Mouse (Mus musculus): ENCODE data around the gene Auts2. TPM values are rescaled to one million over a fixed set of nuclear protein-coding genes. Genes with fewer than 3 reads are reported as not detected.

Auts2 gene
- polyA plus RNA-seq, 1 experiment from 2014 or later = 70.9 TPM

DNA sequence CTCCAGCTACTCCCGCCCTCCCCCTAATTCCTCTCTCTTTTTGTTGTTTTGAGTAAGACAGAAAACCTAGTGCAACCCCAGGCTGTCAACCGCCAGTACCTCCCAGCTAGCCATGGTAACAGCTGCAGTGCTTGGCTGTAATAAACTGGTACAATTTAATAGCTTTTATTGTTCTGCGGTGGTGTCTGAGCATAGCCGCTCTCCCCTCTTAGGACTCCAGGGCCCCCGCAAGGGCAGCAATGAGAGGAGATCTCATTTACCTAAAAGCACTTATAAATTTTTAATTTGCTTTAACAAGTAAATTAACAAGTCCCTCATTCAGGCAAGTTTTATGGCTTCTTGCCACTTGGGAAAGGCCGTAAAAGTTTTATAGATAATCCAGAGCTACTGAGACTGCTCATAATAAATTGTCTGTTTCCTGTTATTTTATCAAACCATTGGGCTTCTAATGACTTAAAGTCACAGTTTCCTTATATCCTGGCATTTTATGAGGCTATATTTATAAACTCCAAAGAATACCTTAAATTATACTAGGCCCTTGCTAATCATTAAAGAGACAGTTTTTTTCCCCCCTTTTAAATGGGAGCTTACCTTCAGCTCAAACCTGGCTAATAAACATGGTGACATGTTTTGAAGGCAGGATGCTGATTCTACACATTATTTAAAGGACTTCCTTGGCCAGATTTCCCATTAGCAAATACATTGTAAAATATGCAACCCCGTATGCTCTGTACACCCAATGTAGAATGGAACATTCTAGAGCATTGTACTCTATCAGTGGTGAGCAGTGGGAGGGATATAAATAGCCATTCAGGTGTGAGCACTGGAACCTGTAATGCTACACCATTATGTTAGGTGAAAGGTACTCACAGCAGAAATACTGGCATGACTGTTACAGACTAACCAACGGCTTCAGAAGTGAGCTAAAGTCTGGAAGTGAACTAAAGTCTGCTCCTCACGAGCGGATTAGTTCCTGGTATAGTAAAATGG, 475.1 kb downstream of the Auts2 start:
- Histone ChIP-seq H3K4me2 (no peak overlapping the region), H3K9ac (no peak overlapping the region), H3K36me3 (replicated peaks) (no peaks in the 10 kb centered on the region), H3K4me3 (no peak overlapping the region), H3K9me3 (no peaks in the 10 kb centered on the region), H3K4me1 (peaks cover 21% of the 10 kb centered on the region), H3K27me3 (replicated peaks) (no peaks in the 10 kb centered on the region), H3K27ac (no peak overlapping the region)
- no peak for ATAC-seq (replicated peaks)
- WGBS = 61% methylated on average over 10 of the region's 10 CpGs

DNA sequence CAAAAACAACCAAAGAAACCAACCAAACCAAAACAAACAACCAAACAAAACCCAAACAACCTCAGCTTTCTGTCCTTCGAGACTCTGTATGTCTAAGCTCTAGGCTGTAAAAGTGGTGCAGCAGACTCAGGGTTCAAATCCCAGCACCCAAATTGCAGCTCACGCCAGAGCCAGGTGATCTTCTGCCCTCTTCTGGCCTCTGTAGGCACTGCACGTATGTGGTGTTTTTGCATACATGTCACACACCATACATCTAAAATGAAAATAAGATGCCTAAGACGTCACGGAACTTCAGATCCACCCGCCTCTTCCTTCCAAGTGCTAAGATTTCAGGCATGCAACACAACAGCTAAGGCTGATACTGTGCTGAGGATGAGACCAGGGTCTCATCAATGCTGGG, 483.0 kb downstream of the Auts2 start:
- no peak for ATAC-seq (replicated peaks)
- no peak overlapping the region for H3K4me3 ChIP-seq
- no peak overlapping the region for H3K27ac ChIP-seq
- H3K4me2 ChIP-seq = no peak overlapping the region
- no peak overlapping the region for H3K9ac ChIP-seq
- H3K27me3 ChIP-seq (replicated peaks) = no peaks in the 10 kb centered on the region
- H3K36me3 ChIP-seq (replicated peaks) = no peaks in the 10 kb centered on the region
- 93% methylated on average over 6 of the region's 6 CpGs for WGBS
- H3K9me3 ChIP-seq = no peaks in the 10 kb centered on the region
- no peaks in the 10 kb centered on the region for H3K4me1 ChIP-seq

DNA sequence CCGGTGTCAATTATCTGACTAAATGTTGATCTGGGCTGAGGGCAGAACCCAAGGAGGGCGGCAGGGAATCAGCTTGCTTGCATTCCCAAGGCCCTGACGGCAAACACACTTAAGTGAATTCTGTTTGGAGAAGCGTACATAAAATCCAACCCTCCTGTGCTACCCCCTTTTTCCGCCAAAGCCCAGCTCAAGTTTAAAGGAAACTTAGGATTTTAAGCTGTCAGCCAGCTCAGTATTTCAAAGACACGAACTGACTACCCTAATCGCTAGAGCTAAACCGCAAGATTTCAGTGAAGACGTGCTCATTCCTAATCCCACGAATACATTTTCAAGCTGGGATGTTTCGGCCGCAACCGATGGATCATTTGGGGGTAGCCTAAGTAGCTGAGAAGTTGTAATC, 490.5 kb downstream of the Auts2 start:
- no peaks in the 10 kb centered on the region for H3K4me1 ChIP-seq
- no peaks in the 10 kb centered on the region for H3K36me3 ChIP-seq (replicated peaks)
- H3K4me3 ChIP-seq = no peak overlapping the region
- ATAC-seq (replicated peaks) = no peak
- H3K9me3 ChIP-seq = no peaks in the 10 kb centered on the region
- no peak overlapping the region for H3K4me2 ChIP-seq
- no peaks in the 10 kb centered on the region for H3K27me3 ChIP-seq (replicated peaks)
- H3K27ac ChIP-seq = no peak overlapping the region
- no peak overlapping the region for H3K9ac ChIP-seq
- 53% methylated on average over 13 of the region's 13 CpGs for WGBS

DNA sequence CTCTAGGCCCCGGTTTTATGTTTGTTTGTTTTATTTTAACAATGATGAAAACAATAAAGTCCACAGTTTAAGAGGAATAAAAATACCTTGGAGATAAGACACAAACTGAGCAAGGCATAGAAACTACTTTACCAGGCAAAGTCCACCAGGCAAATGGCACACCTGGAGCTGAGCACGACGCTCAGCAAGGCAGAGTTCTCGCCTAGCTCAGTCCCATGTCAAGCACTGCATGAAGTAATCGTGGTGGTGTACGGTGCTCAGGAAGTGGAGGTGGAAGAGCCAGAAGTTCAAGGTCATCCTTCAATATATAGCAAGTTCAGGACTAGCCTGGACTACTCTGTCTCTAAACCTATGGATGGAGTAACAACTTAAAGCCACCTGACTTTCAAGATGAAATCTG, 503.6 kb downstream of the Auts2 start:
- no peak overlapping the region for H3K4me3 ChIP-seq
- 93% methylated on average over 6 of the region's 6 CpGs for WGBS
- no peak for ATAC-seq (replicated peaks)

DNA sequence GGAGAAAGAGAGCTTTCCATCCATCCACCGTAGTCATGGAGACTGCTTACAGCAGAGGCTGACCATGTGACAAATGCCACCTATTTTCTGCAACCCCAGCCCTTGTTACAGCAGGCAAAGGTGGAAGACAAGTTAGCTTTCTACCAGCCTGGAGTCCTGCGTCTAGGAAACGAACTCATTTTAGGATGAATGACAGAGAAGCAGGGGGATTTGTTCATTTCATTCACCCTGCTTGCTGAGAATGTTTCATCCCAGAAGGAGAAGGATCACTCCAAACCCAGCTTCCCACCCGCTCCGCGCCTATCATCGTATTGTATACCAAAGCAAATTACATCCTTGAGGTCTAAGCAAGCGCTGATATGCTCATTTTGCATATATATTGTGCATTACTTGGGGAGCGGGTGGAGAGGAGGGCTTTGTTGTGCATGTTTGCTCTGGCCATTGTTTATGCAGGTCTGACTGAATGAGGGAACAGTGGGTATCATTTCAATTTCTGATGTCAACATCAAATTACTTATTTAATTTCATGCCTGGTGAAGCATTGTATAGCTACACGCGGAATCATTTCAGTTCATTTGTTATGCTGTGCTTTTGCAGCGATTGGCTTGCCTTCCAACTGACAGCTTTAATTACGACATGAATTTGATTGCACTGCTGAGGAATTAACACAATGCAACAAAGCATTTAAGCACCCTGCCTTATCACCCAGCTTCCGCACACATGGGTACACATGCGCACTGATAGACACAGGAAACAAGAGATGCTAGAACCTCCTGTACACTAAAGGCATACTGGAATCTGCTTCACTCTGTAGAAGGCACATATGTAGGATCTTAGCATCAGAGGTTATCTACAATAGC, 509.4 kb downstream of the Auts2 start:
- peak overlapping the region; percentile 24; the same call in 1 of the 2 replicates for H3K9ac ChIP-seq
- peak overlapping the region; percentile 11; the same call in 1 of the 2 replicates for H3K4me3 ChIP-seq
- H3K9me3 ChIP-seq = no peaks in the 10 kb centered on the region
- ATAC-seq (replicated peaks) = peak; percentile 75
- peak overlapping the region; percentile 73 for H3K27ac ChIP-seq
- no peaks in the 10 kb centered on the region for H3K27me3 ChIP-seq (replicated peaks)
- H3K4me1 ChIP-seq = peaks cover 32% of the 10 kb centered on the region
- no peaks in the 10 kb centered on the region for H3K36me3 ChIP-seq (replicated peaks)
- peak overlapping the region; percentile 41 for H3K4me2 ChIP-seq
- WGBS = 27% methylated on average over 15 of the region's 15 CpGs

More for the DNA sequence above, 503.6 kb downstream of the Auts2 start:
- Histone ChIP-seq H3K27me3 (replicated peaks) (no peaks in the 10 kb centered on the region), H3K9ac (no peak overlapping the region), H3K27ac (no peak overlapping the region), H3K9me3 (no peaks in the 10 kb centered on the region), H3K36me3 (replicated peaks) (no peaks in the 10 kb centered on the region), H3K4me2 (no peak overlapping the region), H3K4me1 (no peaks in the 10 kb centered on the region)

DNA sequence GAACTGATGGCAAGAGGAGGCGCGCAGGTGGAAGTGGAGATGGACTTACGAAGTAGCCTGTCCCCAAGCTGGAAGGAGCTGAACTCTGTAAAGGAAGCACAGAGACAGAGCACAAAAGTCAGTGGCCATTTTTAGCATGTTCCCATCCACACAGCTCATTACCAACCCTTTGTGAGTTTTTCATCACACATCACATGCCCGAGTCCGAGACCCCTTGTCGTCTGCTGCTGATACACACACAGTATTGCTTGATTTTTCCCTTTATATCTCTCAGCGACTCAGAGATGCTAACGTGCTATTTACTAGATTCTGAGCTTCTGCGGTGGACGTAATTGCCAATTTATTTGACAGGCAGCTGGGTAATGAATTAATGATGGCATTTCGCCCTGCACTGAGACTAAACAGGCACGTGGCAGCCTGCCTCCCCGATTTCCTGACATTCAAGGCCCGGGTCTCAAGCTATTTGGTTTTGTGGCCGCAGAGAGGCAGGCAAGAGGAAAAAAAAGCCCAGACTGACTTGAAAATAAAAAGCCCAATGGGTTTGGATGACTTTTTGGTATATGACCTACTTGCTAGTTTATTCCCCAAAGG, 512.1 kb downstream of the Auts2 start:
- Histone ChIP-seq H3K4me3 (no peak overlapping the region), H3K4me1 (peaks cover 32% of the 10 kb centered on the region), H3K9ac (no peak overlapping the region), H3K4me2 (peak overlapping the region; percentile 2; the same call in 1 of the 2 replicates), H3K36me3 (replicated peaks) (no peaks in the 10 kb centered on the region), H3K9me3 (no peaks in the 10 kb centered on the region), H3K27me3 (replicated peaks) (no peaks in the 10 kb centered on the region), H3K27ac (peak overlapping the region; percentile 60)
- ATAC-seq (replicated peaks) = peak; percentile 65
- 31% methylated on average over 15 of the region's 15 CpGs for WGBS

DNA sequence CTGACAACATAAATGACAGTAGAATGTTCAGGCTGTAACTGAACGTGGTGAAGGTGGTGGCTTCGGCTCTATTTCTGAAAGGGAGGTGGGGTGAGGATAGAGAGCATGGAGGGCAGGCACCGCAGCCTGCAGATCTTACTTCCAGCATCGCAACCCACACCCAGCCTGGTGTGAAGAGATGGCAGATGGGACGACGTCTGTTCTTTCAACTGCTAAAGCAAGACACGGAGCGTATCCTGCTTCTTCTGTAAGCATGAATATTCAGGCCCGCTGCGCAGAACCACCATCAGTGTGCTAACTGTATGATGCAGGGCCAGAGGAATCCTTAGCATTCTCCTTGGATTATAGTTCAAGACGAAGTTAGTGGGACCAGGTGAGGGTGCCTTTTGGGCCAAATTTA, 513.5 kb downstream of the Auts2 start:
- H3K27ac ChIP-seq = no peak overlapping the region
- H3K27me3 ChIP-seq (replicated peaks) = no peaks in the 10 kb centered on the region
- H3K36me3 ChIP-seq (replicated peaks) = no peaks in the 10 kb centered on the region
- H3K9ac ChIP-seq = no peak overlapping the region
- ATAC-seq (replicated peaks) = no peak
- H3K4me1 ChIP-seq = peaks cover 32% of the 10 kb centered on the region
- H3K4me2 ChIP-seq = no peak overlapping the region
- WGBS = 62% methylated on average over 11 of the region's 11 CpGs
- H3K9me3 ChIP-seq = no peaks in the 10 kb centered on the region
- H3K4me3 ChIP-seq = no peak overlapping the region

DNA sequence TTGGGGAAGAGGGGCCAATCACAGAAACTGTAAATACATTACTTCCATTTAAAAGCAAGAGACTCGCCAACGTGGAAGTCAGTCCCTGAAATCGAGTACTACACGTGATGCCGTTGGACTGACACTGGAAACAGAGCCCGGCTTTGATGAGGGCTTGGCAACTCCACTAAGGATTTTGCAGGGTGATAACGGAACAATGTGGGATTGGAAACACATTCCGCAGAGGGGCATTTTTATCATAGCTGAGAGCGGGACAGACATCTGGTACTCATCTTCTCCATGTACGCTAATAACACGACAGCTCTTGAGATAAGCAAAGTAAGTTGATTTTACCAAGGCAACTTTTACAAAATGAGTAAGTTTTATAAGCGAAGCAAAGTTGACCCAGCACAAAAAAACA, 514.1 kb downstream of the Auts2 start:
- H3K9me3 ChIP-seq = no peaks in the 10 kb centered on the region
- H3K9ac ChIP-seq = no peak overlapping the region
- no peak overlapping the region for H3K4me2 ChIP-seq
- H3K27me3 ChIP-seq (replicated peaks) = no peaks in the 10 kb centered on the region
- ATAC-seq (replicated peaks) = no peak
- H3K4me3 ChIP-seq = no peak overlapping the region
- peaks cover 31% of the 10 kb centered on the region for H3K4me1 ChIP-seq
- WGBS = 82% methylated on average over 12 of the region's 12 CpGs
- no peaks in the 10 kb centered on the region for H3K36me3 ChIP-seq (replicated peaks)
- H3K27ac ChIP-seq = no peak overlapping the region

DNA sequence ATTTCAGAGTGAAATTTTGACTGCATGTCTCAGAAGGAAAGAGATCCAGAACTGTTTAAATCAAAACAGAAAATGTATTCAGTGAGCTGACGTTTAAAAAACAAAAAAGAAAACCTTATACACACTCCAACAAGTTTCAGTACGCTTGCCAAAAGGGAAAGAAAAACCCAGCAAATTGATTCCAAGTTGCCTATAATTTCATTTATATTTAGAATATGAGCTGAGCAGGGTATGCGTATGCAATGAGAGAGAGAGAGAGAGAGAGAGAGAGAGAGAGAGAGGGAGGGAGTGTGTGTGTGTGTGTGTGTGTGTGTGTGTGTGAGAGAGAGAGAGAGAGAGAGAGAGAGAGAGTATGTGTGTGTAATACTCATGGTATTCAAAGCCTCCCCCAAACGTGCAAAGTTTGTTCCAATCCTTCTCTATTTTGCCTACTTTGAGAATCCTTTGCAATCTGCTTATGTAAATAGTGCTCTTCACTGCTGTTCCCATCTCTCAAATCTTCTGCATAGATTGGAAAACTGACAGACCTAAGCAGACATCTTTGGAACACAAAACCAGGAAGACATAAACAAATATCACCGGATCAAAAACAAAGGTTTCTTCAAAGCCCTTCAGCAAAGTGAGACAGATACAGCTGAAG, 515.2 kb downstream of the Auts2 start:
- no peak overlapping the region for H3K4me3 ChIP-seq
- no peaks in the 10 kb centered on the region for H3K36me3 ChIP-seq (replicated peaks)
- peaks cover 20% of the 10 kb centered on the region for H3K4me1 ChIP-seq
- WGBS = 80% methylated on average over 5 of the region's 5 CpGs
- no peak overlapping the region for H3K4me2 ChIP-seq
- no peaks in the 10 kb centered on the region for H3K27me3 ChIP-seq (replicated peaks)
- no peaks in the 10 kb centered on the region for H3K9me3 ChIP-seq
- no peak overlapping the region for H3K27ac ChIP-seq
- no peak overlapping the region for H3K9ac ChIP-seq
- no peak for ATAC-seq (replicated peaks)

DNA sequence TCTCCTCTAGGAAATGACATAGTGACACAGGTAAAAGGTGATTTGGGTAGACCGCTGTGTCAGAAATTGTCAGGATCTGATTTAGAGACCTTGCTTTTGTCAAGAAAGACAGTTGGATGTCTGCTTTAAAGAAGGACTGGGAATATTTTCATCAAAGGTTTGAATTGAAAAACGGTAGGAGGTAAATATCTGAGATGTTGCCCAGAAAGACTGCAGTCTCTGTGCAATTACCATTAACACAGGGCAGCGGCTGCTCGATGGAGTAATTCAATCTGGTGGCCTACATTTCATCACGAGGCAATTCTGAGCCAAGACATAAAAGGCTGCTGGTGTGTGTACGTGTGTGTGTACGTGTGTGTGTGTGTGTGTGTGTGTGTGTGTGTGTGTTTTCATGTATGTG, 529.8 kb downstream of the Auts2 start:
- ATAC-seq (replicated peaks) = no peak
- Histone ChIP-seq H3K4me3 (no peak overlapping the region), H3K27ac (no peak overlapping the region), H3K4me1 (no peaks in the 10 kb centered on the region), H3K4me2 (no peak overlapping the region), H3K27me3 (replicated peaks) (no peaks in the 10 kb centered on the region), H3K36me3 (replicated peaks) (no peaks in the 10 kb centered on the region), H3K9ac (no peak overlapping the region), H3K9me3 (no peaks in the 10 kb centered on the region)
- WGBS = 64% methylated on average over 7 of the region's 7 CpGs

DNA sequence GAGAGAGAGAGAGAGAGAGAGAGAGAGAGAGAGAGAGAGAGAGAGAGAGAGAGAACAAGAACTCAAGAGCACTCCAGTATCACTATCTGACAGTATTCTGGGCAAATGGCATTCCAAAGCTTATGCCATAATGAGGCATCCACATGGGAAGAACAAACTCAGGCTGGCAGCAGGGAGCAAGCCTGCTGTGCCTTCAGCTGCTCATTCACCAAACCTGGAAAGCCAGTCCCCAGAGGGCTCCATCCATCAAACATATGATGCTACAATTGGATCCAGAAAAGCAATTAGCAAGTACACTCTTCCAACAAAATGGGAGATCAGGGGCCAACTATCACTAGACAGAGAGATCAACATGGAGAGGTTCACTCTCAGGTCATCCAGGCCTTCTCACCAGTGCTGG, 531.3 kb downstream of the Auts2 start:
- no peak overlapping the region for H3K4me2 ChIP-seq
- H3K27ac ChIP-seq = no peak overlapping the region
- H3K9me3 ChIP-seq = no peaks in the 10 kb centered on the region
- no peak for ATAC-seq (replicated peaks)
- H3K36me3 ChIP-seq (replicated peaks) = no peaks in the 10 kb centered on the region
- no peaks in the 10 kb centered on the region for H3K4me1 ChIP-seq
- H3K27me3 ChIP-seq (replicated peaks) = no peaks in the 10 kb centered on the region
- no peak overlapping the region for H3K9ac ChIP-seq
- no peak overlapping the region for H3K4me3 ChIP-seq
